ENCODE assay signal across 13 mouse cellular contexts in the genomic region with DNA sequence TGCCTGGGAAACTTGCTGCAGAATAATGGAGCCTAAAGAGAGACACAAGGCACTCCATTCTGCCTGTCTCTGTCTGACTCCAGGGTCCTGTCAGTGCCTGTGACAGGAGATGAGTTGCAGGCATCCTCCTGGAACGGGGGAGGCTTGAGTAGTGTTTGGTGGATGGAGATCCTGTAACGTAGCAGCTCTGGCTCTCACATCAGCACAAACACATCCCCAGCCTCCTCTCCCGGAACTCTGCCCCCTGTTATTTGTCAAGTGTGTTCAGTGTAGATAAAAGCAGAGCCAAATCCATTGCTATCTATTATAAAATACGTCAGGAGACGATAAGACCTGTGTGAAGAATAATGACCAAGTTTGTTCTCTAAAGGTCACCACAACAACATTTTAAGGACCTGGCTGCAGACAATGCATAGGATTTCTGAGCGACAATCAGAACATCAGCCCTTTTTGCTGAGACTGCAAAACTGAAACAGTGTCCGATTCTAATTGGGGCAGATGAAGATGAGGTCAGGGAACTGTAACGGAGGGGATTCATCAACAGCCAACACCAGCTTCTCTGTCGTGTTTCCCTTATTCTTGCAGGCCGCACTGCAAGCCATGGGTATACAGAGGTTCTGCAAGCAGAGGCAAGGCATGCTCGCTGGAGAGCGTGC. TPM values are rescaled to one million over a fixed set of nuclear protein-coding genes. Genes with fewer than 3 reads are reported as not detected.
DNase-seq lines count a peak whose midpoint lies in the region; ATAC-seq and TF ChIP-seq lines count a peak whose summit lies in the region.
"Had no signal": no experiment of that assay in that cellular context is flagged by ENCODE, and none has a peak within 500 bp of the region (broad histone marks: within the 10 kb centered on the region; RNA-seq: fewer than 3 reads in every experiment).

No protein-coding gene starts in this region.

- no peaks in the 10 kb centered on the region for H3K27me3 ChIP-seq in hindbrain, embryonic 12.5 days
- no peaks in the 10 kb centered on the region for H3K27me3 ChIP-seq in hindbrain, postnatal 0 days (ENCODE audit: insufficient read depth, low read length)
- H3K27me3 ChIP-seq in heart, postnatal 0 days (ENCODE audit: control insufficient read depth, insufficient read depth, low read length) = no peaks in the 10 kb centered on the region
- H3K27me3 ChIP-seq in liver, postnatal 0 days (ENCODE audit: insufficient read depth, low read length) = no peaks in the 10 kb centered on the region
- H3K27me3 ChIP-seq: embryonic facial prominence, embryonic 13.5 days had no signal

- WGBS in hindbrain, embryonic 12.5 days = 73% methylated on average over 12 of the region's 12 CpGs
- WGBS in hindbrain, postnatal 0 days = 57% methylated on average over 12 of the region's 12 CpGs
- WGBS in heart, postnatal 0 days = 13% methylated on average over 12 of the region's 12 CpGs
- 52% methylated on average over 12 of the region's 12 CpGs for WGBS in liver, postnatal 0 days (ENCODE audit: insufficient replicate concordance)

- H3K9me3 ChIP-seq in hindbrain, embryonic 12.5 days (replicated peaks) = no peaks in the 10 kb centered on the region
- no peaks in the 10 kb centered on the region for H3K9me3 ChIP-seq in hindbrain, postnatal 0 days (ENCODE audit: low read length)
- no peaks in the 10 kb centered on the region for H3K9me3 ChIP-seq in heart, postnatal 0 days (replicated peaks; ENCODE audit: control insufficient read depth, low read length)
- no peaks in the 10 kb centered on the region for H3K9me3 ChIP-seq in liver, postnatal 0 days (ENCODE audit: low read length)
- H3K9me3 ChIP-seq: embryonic facial prominence, embryonic 13.5 days had no signal

- TF ChIP-seq CTCF in hindbrain, postnatal 0 days (IDR thresholded peaks at IDR 0.05; ENCODE audit: low read depth) = no peak
- TF ChIP-seq CTCF in heart, postnatal 0 days (IDR thresholded peaks at IDR 0.05; ENCODE audit: low read depth) = no peak
- no peak for TF ChIP-seq CTCF in liver, postnatal 0 days (IDR thresholded peaks at IDR 0.05; ENCODE audit: low read depth)

- H3K4me2 ChIP-seq in hindbrain, embryonic 12.5 days (replicated peaks) = no peak overlapping the region
- H3K4me2 ChIP-seq in hindbrain, postnatal 0 days (ENCODE audit: low read depth, low read length) = no peak overlapping the region
- no peak overlapping the region for H3K4me2 ChIP-seq in heart, postnatal 0 days (ENCODE audit: low read depth, low read length)
- H3K4me2 ChIP-seq in liver, postnatal 0 days (ENCODE audit: low read depth, low read length) = no peak overlapping the region
- H3K4me2 ChIP-seq: embryonic facial prominence, embryonic 13.5 days had no signal

- DNase-seq in hindbrain, postnatal 0 days (ENCODE audit: low spot score) = no peak
- peak; percentile 2 for DNase-seq in MEL-GATA-1-ER (ENCODE audit: extremely low read depth, low read depth)
- DNase-seq in heart, postnatal 0 days (ENCODE audit: low spot score) = peak; percentile 76
- no peak for DNase-seq in liver, postnatal 0 days
- DNase-seq in layer of hippocampus, postnatal 10 days (ENCODE audit: low spot score in 2 of 2) = no peak
- DNase-seq in adrenal gland, adult 8-10 months = no peak
- DNase-seq: layer of hippocampus, postnatal 36 days had no signal

- TF ChIP-seq EP300 in heart, postnatal 0 days (IDR thresholded peaks at IDR 0.05; ENCODE audit: low read depth) = peak; percentile 65; the same call in 1 of the 2 replicates
- no peak; the same call in 1 of the 2 replicates for TF ChIP-seq EP300 in liver, postnatal 0 days (IDR thresholded peaks at IDR 0.05; ENCODE audit: low read depth)

- no peak overlapping the region for H3K4me3 ChIP-seq in hindbrain, embryonic 12.5 days
- no peak overlapping the region for H3K4me3 ChIP-seq in hindbrain, postnatal 0 days (ENCODE audit: low read length)
- no peak overlapping the region for H3K4me3 ChIP-seq in heart, postnatal 0 days (ENCODE audit: low read depth, low read length)
- H3K4me3 ChIP-seq in liver, postnatal 0 days (ENCODE audit: low read depth, low read length) = no peak overlapping the region
- H3K4me3 ChIP-seq: embryonic facial prominence, embryonic 13.5 days had no signal

- H3K9ac ChIP-seq in hindbrain, embryonic 12.5 days = no peak overlapping the region
- no peak overlapping the region; the same call in 1 of the 2 replicates for H3K9ac ChIP-seq in hindbrain, postnatal 0 days (replicated peaks; ENCODE audit: low read length)
- no peak overlapping the region for H3K9ac ChIP-seq in heart, postnatal 0 days (replicated peaks; ENCODE audit: low read depth, low read length)
- H3K9ac ChIP-seq in liver, postnatal 0 days (replicated peaks) = no peak overlapping the region
- H3K9ac ChIP-seq: embryonic facial prominence, embryonic 13.5 days had no signal

- no peak for ATAC-seq in hindbrain, embryonic 12.5 days (ENCODE audit: low FRiP score)
- ATAC-seq in hindbrain, postnatal 0 days = no peak
- ATAC-seq in heart, postnatal 0 days (ENCODE audit: insufficient read depth, low read depth) = peak; percentile 60
- ATAC-seq in liver, postnatal 0 days = 0 out of 2 replicates have a peak, but pooled peaks have one; percentile 19
- ATAC-seq in megakaryocyte, adult 5-6 weeks (ENCODE audit: poor library complexity, severe bottlenecking) = no peak
- ATAC-seq: CD4-positive, CD25-positive, alpha-beta regulatory T cell, adult 4 months had no signal

- H3K36me3 ChIP-seq in hindbrain, embryonic 12.5 days = no peaks in the 10 kb centered on the region
- no peaks in the 10 kb centered on the region for H3K36me3 ChIP-seq in hindbrain, postnatal 0 days (ENCODE audit: insufficient read depth, low read length)
- H3K36me3 ChIP-seq in heart, postnatal 0 days (replicated peaks; ENCODE audit: control insufficient read depth, insufficient read depth, low read length) = no peaks in the 10 kb centered on the region
- H3K36me3 ChIP-seq in liver, postnatal 0 days (replicated peaks; ENCODE audit: insufficient read depth, low read length) = no peaks in the 10 kb centered on the region
- H3K36me3 ChIP-seq: embryonic facial prominence, embryonic 13.5 days had no signal

- peaks cover 27% of the 10 kb centered on the region for H3K4me1 ChIP-seq in hindbrain, embryonic 12.5 days
- H3K4me1 ChIP-seq in hindbrain, postnatal 0 days (ENCODE audit: insufficient read depth, low read length) = peaks cover 4% of the 10 kb centered on the region; the same call in 1 of the 2 replicates
- H3K4me1 ChIP-seq in heart, postnatal 0 days (ENCODE audit: control insufficient read depth, insufficient read depth) = peaks cover 73% of the 10 kb centered on the region
- peaks cover 3% of the 10 kb centered on the region; the same call in 1 of the 2 replicates for H3K4me1 ChIP-seq in liver, postnatal 0 days (ENCODE audit: insufficient read depth)

- peak overlapping the region; percentile 32; the same call in 1 of the 2 replicates for H3K27ac ChIP-seq in hindbrain, embryonic 12.5 days
- no peak overlapping the region for H3K27ac ChIP-seq in hindbrain, postnatal 0 days
- H3K27ac ChIP-seq in heart, postnatal 0 days (ENCODE audit: low read depth) = peak overlapping the region; percentile 76
- no peak overlapping the region for H3K27ac ChIP-seq in liver, postnatal 0 days (ENCODE audit: low read depth)
- H3K27ac ChIP-seq: embryonic facial prominence, embryonic 13.5 days had no signal

RNA-seq across cellular contexts. Expression of a gene that starts 55.2 kb away (rescaled TPM):
- polyA plus RNA-seq in hindbrain, embryonic 12.5 days (2016; fragmentation: Nextera tagmentation; extraction: Ambion mirVana) = not detected in 2 replicates
- total RNA-seq in hindbrain, postnatal 0 days (2014; rRNA removed) = not detected in 2 replicates
- 0.21 TPM in 1 of 2 replicates, not detected in the other for polyA plus RNA-seq in hindbrain, postnatal 0 days (2015; fragmentation: Nextera tagmentation; extraction: Ambion mirVana)
- not detected in 2 replicates for total RNA-seq in heart, postnatal 0 days (2014; rRNA removed; ENCODE audit: low replicate concordance)
- 0.07 TPM in 1 of 2 replicates, not detected in the other for polyA plus RNA-seq in heart, postnatal 0 days (2015; fragmentation: Nextera tagmentation; extraction: Ambion mirVana)
- polyA plus RNA-seq in liver, postnatal 0 days (2015; fragmentation: Nextera tagmentation; extraction: Ambion mirVana) = not detected in 2 replicates
- under 1 TPM in 1 of 2 experiments, not detected in 1; 0.47 TPM for total RNA-seq in layer of hippocampus, postnatal 10 days (2021)
- under 1 TPM in 2 of 4 experiments, not detected in 2; 0.12 to 0.24 TPM for total RNA-seq in adrenal gland, adult 8-10 months (2022)
- total RNA-seq in megakaryocyte, adult 5-6 weeks (2015) = not detected in 2 replicates
- total RNA-seq in megakaryocyte, adult 5-6 weeks (2017) = not detected in 2 replicates
- total RNA-seq: gastrocnemius, postnatal 4 days had no signal
- polyA plus RNA-seq: CD4-positive, CD25-positive, alpha-beta regulatory T cell, adult 4 months; embryonic facial prominence, embryonic 13.5 days; small intestine, adult 2 months had no signal

Comparison
In these comparisons a context has a peak if more than half of its experiments do, and no peak if none do; other contexts are left out.
1. H3K27ac ChIP-seq: peak in hindbrain, embryonic 12.5 days (single experiment) and heart, postnatal 0 days (single experiment); none in hindbrain, postnatal 0 days (single experiment) and liver, postnatal 0 days (single experiment).
2. ATAC-seq: peak in heart, postnatal 0 days (single experiment) and liver, postnatal 0 days (single experiment); none in hindbrain, embryonic 12.5 days (single experiment), hindbrain, postnatal 0 days (single experiment) and megakaryocyte, adult 5-6 weeks (single experiment).
3. DNase-seq: peak in MEL-GATA-1-ER (single experiment) and heart, postnatal 0 days (single experiment); none in hindbrain, postnatal 0 days (single experiment), liver, postnatal 0 days (single experiment), layer of hippocampus, postnatal 10 days (0 of 2) and adrenal gland, adult 8-10 months (single experiment).